Mouse (Mus musculus) CD4-positive helper T cell, adult 2 months (primary cell): Measurements from ENCODE around the gene Sf3b2.
A peak's percentile ranks its signal among the peaks of the same experiment; 100 is the strongest.
"Not testable (repeated sequence)": the region's sequence is repeated elsewhere in the genome, so short reads cannot be mapped to it uniquely, and the experiment has no call there.

Experiments
- DNase-seq: peaks from one replicate; pipeline ENCODE4 v3.0.0-alpha.2; 2012; ENCODE audit warnings: low read depth, missing footprints, low spot score

The Sf3b2 gene

GRCm38 (mm10) chr19:5272801-5273733, 22.2 kb downstream of the Sf3b2 start, which contains the start of gene Pacs1:
TSS of gene Pacs1 (minus strand) at chr19:5273119.
- DNase-seq: peak; percentile 97

GRCm38 (mm10) chr19:5272326-5272795, 22.9 kb downstream of the Sf3b2 start:
- DNase-seq: peak; percentile 51

- no peak for DNase-seq
These were observed 23.8 kb downstream of the Sf3b2 start for GRCm38 (mm10) chr19:5271430-5271829.

- DNase-seq: no peak
These were observed 25.9 kb downstream of the Sf3b2 start for GRCm38 (mm10) chr19:5269392-5269791.

GRCm38 (mm10) chr19:5268875-5269274, 26.4 kb downstream of the Sf3b2 start:
- DNase-seq: no peak

- no peak for DNase-seq
These were observed 27.2 kb downstream of the Sf3b2 start for GRCm38 (mm10) chr19:5268017-5268416.

GRCm38 (mm10) chr19:5267015-5267414, 28.2 kb downstream of the Sf3b2 start:
- DNase-seq: no peak

GRCm38 (mm10) chr19:5257140-5257539, 38.1 kb downstream of the Sf3b2 start:
- peak; percentile 84 for DNase-seq

- not testable (repeated sequence) for DNase-seq
These were observed 58.3 kb downstream of the Sf3b2 start for GRCm38 (mm10) chr19:5236981-5237380.

GRCm38 (mm10) chr19:5232696-5233095, 62.6 kb downstream of the Sf3b2 start:
- DNase-seq: no peak

GRCm38 (mm10) chr19:5230110-5230509, 65.1 kb downstream of the Sf3b2 start:
- DNase-seq: no peak

GRCm38 (mm10) chr19:5224624-5225023, 70.6 kb downstream of the Sf3b2 start:
- DNase-seq: no peak

GRCm38 (mm10) chr19:5224077-5224476, 71.2 kb downstream of the Sf3b2 start:
- no peak for DNase-seq
